Mouse (Mus musculus) cortical plate, adult 2 months (tissue): ENCODE data around the gene Nrxn2.

Experiments
- CTCF ChIP-seq: fragments of 200-500 bp; IDR thresholded peaks from 2 replicates; pipeline ENCODE4 v1.5.1; 2011; ENCODE audit warnings: mild to moderate bottlenecking, control low read depth, low read length; ENCODE audit not compliant: insufficient read depth; ENCODE audit errors: extremely low read depth
- POLR2A ChIP-seq: fragments of 200-500 bp; IDR thresholded peaks from 2 replicates; pipeline ENCODE4 v1.6.1; 2011; ENCODE audit warnings: mild to moderate bottlenecking, low read length, control low read depth; ENCODE audit not compliant: insufficient read depth; ENCODE audit errors: extremely low read depth

DNA sequence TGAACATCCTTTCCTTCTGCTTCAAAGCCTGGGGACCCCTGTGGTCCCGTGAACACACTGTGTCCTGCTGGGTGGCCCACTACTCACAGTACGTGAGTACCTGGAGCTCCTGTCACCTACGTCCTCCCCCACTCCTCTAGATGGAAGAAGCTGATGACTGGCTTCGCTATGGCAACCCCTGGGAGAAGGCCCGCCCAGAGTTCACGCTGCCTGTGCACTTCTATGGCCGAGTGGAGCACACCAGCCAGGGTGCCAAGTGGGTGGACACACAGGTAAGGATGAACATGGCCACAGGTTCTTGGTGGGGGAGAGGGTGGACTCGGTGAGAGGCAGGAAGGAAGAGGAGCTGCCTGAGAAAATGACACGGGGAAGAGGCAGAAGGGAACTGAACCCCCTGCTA lies 32.3 kb upstream of the Nrxn2 start:
- no peak for TF ChIP-seq CTCF
- TF ChIP-seq POLR2A, result no peak
